Mouse (Mus musculus) thymus, adult 2 months (tissue): ENCODE measurements around the gene Mthfs.
"Not testable (repeated sequence)": the region's sequence is repeated elsewhere in the genome, so short reads cannot be mapped to it uniquely, and the experiment has no call there.

ENCODE experiments used
- CTCF ChIP-seq: fragments of 200-500 bp; IDR thresholded peaks from 2 replicates; pipeline ENCODE4 v1.5.1; 2012; ENCODE audit warnings: mild to moderate bottlenecking, control low read depth, low read length, moderate library complexity, borderline replicate concordance; ENCODE audit not compliant: control insufficient read depth, poor library complexity, insufficient read depth; ENCODE audit errors: extremely low read depth
- POLR2A ChIP-seq: fragments of 200-500 bp; IDR thresholded peaks from 2 replicates; pipeline ENCODE4 v1.6.1; 2012; ENCODE audit warnings: mild to moderate bottlenecking, low read length, control low read depth, moderate library complexity; ENCODE audit not compliant: control insufficient read depth, poor library complexity, insufficient read depth; ENCODE audit errors: extremely low read depth

DNA sequence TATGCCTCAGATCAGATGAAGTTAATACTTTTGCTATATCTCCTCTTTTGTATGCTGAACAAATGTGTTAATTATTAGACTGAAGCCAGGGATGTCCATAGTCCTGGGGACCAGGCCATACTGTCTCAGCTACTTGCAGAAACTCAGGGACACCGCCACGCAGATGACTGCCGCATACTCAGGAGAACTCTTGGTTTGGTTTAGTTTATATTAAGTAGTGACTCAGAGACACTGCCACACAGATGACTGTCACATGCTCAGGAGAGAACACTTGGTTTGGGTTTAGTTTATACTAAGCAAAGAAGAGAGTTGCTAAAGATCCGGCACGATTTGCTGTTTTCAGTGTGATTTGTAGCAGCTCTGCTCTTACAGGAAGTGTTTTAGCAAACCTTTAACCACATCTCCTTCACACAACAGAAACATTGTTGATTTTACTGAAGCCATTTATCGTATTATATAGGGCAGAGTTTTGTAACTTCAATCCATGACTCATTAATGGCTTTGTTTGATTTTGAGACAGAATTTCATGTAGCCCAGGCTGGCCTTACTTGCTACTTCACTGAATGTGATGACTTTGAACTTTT is 10.3 kb downstream of the Mthfs start:
- TF ChIP-seq POLR2A, CTCF: not testable (repeated sequence)
